Mouse (Mus musculus) midbrain, embryonic 13.5 days (tissue): ENCODE measurements around the gene D930007J09Rik. TPM values are rescaled to one million over a fixed set of nuclear protein-coding genes. Genes with fewer than 3 reads are reported as not detected.

ENCODE experiments used
- ATAC-seq: fragments of 200-750 bp; cut with Nextera tagmentation; 2 replicates; pipeline ENCODE4 v1.8.0; 2017; ENCODE audit warnings: mild to moderate bottlenecking, moderate TSS enrichment, moderate library complexity
- H3K27ac ChIP-seq: fragments of 300-500 bp; sonication (generic); 2 replicates; pipeline ENCODE4 v1.5.1; 2015; ENCODE audit warnings: inconsistent platforms, mild to moderate bottlenecking, moderate library complexity
- H3K27me3 ChIP-seq: fragments of 300-500 bp; sonication (generic); 2 replicates; pipeline ENCODE4 v1.6.1; 2015; ENCODE audit warnings: mild to moderate bottlenecking, inconsistent platforms
- H3K36me3 ChIP-seq: fragments of 300-500 bp; sonication (generic); 2 replicates; pipeline ENCODE4 v1.6.1; 2015; ENCODE audit warnings: mild to moderate bottlenecking, inconsistent platforms
- H3K4me1 ChIP-seq: fragments of 300-500 bp; sonication (generic); replicated peaks from 2 replicates; pipeline ENCODE4 v1.6.1; 2015; ENCODE audit warnings: inconsistent platforms
- H3K4me2 ChIP-seq: fragments of 300-500 bp; sonication (generic); replicated peaks from 2 replicates; pipeline ENCODE4 v1.6.1; 2015; ENCODE audit warnings: moderate library complexity, mild to moderate bottlenecking, inconsistent platforms
- H3K4me3 ChIP-seq: fragments of 300-500 bp; sonication (generic); replicated peaks from 2 replicates; pipeline ENCODE4 v1.5.1; 2015; ENCODE audit warnings: mild to moderate bottlenecking, inconsistent platforms
- H3K9ac ChIP-seq: fragments of 300-500 bp; sonication (generic); replicated peaks from 2 replicates; pipeline ENCODE4 v1.6.1; 2015; ENCODE audit warnings: mild to moderate bottlenecking, inconsistent platforms
- H3K9me3 ChIP-seq: fragments of 300-500 bp; sonication (generic); 2 replicates; pipeline ENCODE4 v1.6.1; 2016; ENCODE audit warnings: mild to moderate bottlenecking, inconsistent platforms
- WGBS: fragments of 180-500 bp; shearing (Covaris S2); methylation state at CpG from one replicate; pipeline ENCODE4 v1.1.7; 2015; 5-methylcytosine and 5-hydroxymethylcytosine counted together
- polyA plus RNA-seq: library from polyadenylated mRNA; unstranded; fragments of >200 nt; fragmentation: Nextera tagmentation; extraction: Ambion mirVana; gene quantifications from 2 replicates; pipeline ENCODE4 v1.2.1, GENCODE M21; 2015

Gene D930007J09Rik
- polyA plus RNA-seq, 1 experiment from 2014 or later: not detected

DNA sequence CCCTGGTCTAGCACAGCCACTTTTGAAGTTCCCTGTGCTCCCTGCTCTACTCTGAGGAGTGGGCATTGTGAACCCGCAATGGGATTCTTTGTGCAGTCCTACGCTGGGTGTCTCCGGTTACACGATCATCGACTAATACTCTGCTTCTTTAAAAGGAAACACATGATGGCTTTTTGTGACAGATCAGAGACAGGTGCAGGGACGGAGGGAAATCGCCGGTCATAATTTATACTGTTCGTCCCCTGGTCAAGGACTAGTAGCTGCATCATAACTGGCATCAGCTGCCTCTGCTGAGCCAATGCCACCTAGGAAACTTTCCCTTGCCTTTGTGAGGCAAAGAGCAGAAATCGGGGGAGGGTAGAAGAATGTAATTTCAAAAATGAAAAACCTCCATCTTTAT, 26.3 kb downstream of the D930007J09Rik start:
- Histone ChIP-seq H3K36me3 (no peaks in the 10 kb centered on the region), H3K9ac (no peak overlapping the region), H3K4me3 (no peak overlapping the region), H3K27ac (no peak overlapping the region), H3K27me3 (no peaks in the 10 kb centered on the region), H3K4me2 (no peak overlapping the region), H3K4me1 (no peaks in the 10 kb centered on the region), H3K9me3 (no peaks in the 10 kb centered on the region)
- 93% methylated on average over 10 of the region's 10 CpGs for WGBS
- no peak for ATAC-seq

DNA sequence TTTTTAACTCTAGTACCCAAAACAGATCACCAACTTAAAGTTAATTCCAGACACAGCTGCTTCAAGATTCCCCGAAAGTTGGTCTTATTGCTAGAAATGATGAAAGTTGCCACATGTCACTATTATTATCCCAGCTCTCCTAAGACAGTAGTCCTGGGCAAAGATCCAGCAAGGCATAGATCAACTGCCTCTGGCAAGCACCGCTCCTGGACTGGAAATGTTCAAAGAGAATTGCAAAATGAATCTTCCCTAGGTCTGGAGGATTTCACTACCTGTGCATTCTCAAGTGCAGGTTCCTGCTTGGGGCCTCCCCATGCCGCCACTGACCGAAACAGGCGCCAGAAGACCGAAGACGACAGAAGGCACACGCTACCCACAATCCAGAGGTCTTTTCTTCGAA, 26.8 kb downstream of the D930007J09Rik start:
- Histone ChIP-seq H3K9ac (no peak overlapping the region), H3K4me2 (no peak overlapping the region), H3K27ac (no peak overlapping the region), H3K4me1 (no peaks in the 10 kb centered on the region), H3K9me3 (no peaks in the 10 kb centered on the region), H3K36me3 (no peaks in the 10 kb centered on the region), H3K27me3 (no peaks in the 10 kb centered on the region), H3K4me3 (no peak overlapping the region)
- ATAC-seq: no peak
- 95% methylated on average over 9 of the region's 9 CpGs for WGBS

DNA sequence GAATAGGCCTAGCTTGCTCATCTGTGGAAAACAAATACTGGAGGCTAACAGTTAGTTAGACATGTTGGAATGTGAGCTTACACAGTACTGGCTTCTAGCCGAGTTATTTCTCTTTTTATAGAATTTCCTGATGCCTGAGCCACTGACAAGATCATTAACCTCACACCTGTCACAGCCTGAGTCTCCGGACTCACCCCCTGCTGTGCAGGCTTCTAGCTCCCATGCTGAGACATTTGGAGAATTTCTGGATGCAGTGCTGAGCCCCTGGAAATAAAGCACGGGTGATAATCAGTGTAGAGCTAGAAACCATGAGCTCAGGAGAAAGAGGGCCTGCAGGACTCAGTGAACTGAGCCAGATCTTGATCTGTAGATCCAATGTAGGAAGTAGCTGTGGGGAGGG, 32.7 kb downstream of the D930007J09Rik start:
- 14% methylated on average over 3 of the region's 3 CpGs for WGBS
- Histone ChIP-seq H3K27me3 (no peaks in the 10 kb centered on the region), H3K4me2 (no peak overlapping the region), H3K4me3 (no peak overlapping the region), H3K9ac (no peak overlapping the region), H3K27ac (no peak overlapping the region), H3K4me1 (no peaks in the 10 kb centered on the region), H3K9me3 (no peaks in the 10 kb centered on the region), H3K36me3 (no peaks in the 10 kb centered on the region)
- ATAC-seq: no peak

DNA sequence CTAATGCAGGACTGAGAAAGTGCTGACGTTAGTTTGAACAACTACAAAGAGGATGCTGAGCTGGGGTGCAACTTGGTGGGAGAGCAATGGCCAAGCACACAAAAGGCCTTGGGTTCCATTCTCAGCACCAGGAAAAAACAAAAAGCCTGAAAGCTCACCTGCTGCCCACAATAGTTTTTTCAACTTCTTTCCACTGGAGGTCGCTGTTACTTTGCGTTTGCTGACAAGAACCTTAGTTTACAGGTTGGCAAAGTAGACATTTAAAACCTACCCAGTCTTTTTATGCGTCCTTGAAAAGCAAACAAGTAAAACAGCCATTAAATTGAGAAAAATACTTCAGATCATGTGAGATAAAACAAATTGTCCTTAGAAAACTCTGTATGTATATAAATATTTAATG, 34.5 kb downstream of the D930007J09Rik start:
- Histone ChIP-seq H3K36me3 (no peaks in the 10 kb centered on the region), H3K4me2 (no peak overlapping the region), H3K27me3 (no peaks in the 10 kb centered on the region), H3K9me3 (no peaks in the 10 kb centered on the region), H3K27ac (no peak overlapping the region), H3K9ac (no peak overlapping the region), H3K4me3 (no peak overlapping the region), H3K4me1 (no peaks in the 10 kb centered on the region)
- ATAC-seq: no peak
- 9% methylated on average over 4 of the region's 4 CpGs for WGBS

DNA sequence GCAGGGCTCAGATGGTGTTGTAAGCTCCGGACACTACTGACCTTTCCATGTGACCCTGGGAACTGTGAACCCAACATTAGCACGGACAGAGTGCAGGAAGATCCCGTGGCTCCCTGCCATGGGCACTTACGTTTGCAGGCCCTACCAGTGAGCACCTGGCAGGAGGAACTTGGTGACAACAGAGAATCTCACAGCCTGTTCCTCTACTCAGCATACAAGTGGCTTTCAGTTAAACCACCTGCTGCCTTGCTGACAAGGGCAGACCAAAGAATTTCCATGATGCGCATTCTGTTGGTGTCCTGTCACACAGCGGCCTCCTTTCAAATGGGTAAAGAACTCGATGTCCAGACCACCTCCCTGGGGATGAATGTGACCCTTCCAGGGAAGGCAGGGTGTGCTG, 38.2 kb downstream of the D930007J09Rik start:
- 29% methylated on average over 7 of the region's 7 CpGs for WGBS
- H3K4me3 ChIP-seq: no peak overlapping the region
- H3K36me3 ChIP-seq: no peaks in the 10 kb centered on the region
- H3K9me3 ChIP-seq: no peaks in the 10 kb centered on the region
- H3K27me3 ChIP-seq: no peaks in the 10 kb centered on the region
- no peak overlapping the region for H3K27ac ChIP-seq
- H3K9ac ChIP-seq: no peak overlapping the region
- no peaks in the 10 kb centered on the region for H3K4me1 ChIP-seq
- ATAC-seq: no peak
- H3K4me2 ChIP-seq: no peak overlapping the region

DNA sequence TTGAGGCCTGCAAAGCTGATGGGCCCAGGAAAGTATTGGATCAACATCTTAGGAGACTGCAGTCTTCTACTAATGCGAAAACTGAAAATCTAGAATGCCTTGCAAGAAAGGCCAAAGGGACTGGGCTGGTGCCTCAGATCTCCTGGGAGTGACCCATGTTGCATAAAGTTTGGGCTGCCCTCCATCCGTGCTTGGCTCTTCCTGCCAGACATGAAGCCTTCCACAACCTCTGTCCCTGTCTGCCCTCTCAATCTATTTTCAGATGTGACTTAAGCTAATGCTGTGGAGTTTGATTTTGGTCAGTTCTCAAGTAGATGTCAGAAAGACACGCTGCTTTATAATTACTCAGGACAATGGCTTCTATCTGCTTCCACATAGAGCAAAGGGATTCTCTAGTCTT, 39.5 kb downstream of the D930007J09Rik start:
- H3K36me3 ChIP-seq: no peaks in the 10 kb centered on the region
- no peak for ATAC-seq
- no peak overlapping the region for H3K27ac ChIP-seq
- H3K27me3 ChIP-seq: no peaks in the 10 kb centered on the region
- H3K4me2 ChIP-seq: no peak overlapping the region
- peaks cover 6% of the 10 kb centered on the region for H3K4me1 ChIP-seq
- no peaks in the 10 kb centered on the region for H3K9me3 ChIP-seq
- no peak overlapping the region for H3K9ac ChIP-seq
- no peak overlapping the region for H3K4me3 ChIP-seq
- WGBS: 90% methylated on average over 3 of the region's 3 CpGs

DNA sequence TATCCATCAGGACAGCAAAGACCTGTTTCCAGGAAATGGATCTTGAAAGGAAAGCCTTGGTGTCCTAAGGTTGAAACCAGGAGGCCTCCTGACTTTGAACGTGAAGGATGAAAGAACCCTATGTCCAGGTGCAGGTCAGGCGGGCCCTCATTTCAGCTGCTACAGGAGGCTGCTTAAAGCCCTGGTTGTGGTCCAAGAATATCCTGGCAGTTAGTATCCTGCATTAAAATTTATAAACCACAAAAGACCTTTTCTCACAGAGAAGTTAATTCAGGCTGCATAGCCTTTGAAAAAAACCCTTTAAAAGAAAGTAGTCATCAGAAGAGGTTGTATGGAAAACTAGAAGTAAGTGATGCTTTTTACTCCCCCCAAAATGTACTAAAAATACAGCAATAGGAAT, 41.9 kb downstream of the D930007J09Rik start:
- no peak for ATAC-seq
- Histone ChIP-seq H3K4me2 (no peak overlapping the region), H3K4me3 (no peak overlapping the region), H3K4me1 (peaks cover 6% of the 10 kb centered on the region), H3K27ac (no peak overlapping the region), H3K27me3 (no peaks in the 10 kb centered on the region), H3K9ac (no peak overlapping the region), H3K36me3 (no peaks in the 10 kb centered on the region), H3K9me3 (no peaks in the 10 kb centered on the region)
- WGBS: 95% methylated on average over 2 of the region's 2 CpGs

DNA sequence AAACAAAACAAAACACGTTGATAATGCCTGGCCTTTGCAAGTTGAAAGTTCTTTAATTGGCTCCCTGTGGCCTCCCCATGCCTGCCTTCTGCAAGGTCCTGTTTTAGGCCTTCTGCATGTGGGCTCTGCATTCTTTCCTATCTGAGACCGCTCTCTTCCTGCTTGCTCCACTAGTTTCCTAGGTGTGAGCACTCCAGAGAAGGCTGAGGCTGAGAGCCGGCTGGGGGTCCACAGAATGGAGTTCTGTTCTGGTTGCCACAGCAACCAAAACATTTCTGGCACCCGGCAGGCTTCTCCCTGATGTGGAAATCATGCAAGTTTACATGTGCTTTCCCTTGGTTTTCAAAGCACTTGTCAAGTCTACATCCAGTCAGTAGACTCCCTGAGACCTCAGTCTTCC, 43.6 kb downstream of the D930007J09Rik start:
- Histone ChIP-seq H3K9ac (no peak overlapping the region), H3K27me3 (no peaks in the 10 kb centered on the region), H3K4me2 (no peak overlapping the region), H3K27ac (no peak overlapping the region), H3K4me3 (no peak overlapping the region), H3K9me3 (no peaks in the 10 kb centered on the region), H3K36me3 (no peaks in the 10 kb centered on the region), H3K4me1 (peaks cover 6% of the 10 kb centered on the region)
- no peak for ATAC-seq
- 6% methylated on average over 4 of the region's 4 CpGs for WGBS

Other genes with a start within 250 kb of the D930007J09Rik start
- gene Mylk4, start 18.9 kb downstream of the D930007J09Rik start, polyA plus RNA-seq: 0.04 and 0.10 TPM in 2 replicates
- gene Wrnip1, start 811 bp downstream of the D930007J09Rik start, polyA plus RNA-seq: 20.9 and 28.1 TPM in 2 replicates
- 2.6 and 3.5 TPM in 2 replicates for gene Serpinb1a, start 48.3 kb upstream of the D930007J09Rik start, polyA plus RNA-seq
- not detected in 2 replicates for gene Serpinb1c, start 95.4 kb upstream of the D930007J09Rik start, polyA plus RNA-seq
- gene Serpinb6b, start 162.4 kb upstream of the D930007J09Rik start, polyA plus RNA-seq: 0.61 and 0.86 TPM in 2 replicates
- 0.89 and 0.90 TPM in 2 replicates for gene Serpinb9, start 200.4 kb upstream of the D930007J09Rik start, polyA plus RNA-seq
- 0.23 and 0.32 TPM in 2 replicates for gene Serpinb9b, start 224.6 kb upstream of the D930007J09Rik start, polyA plus RNA-seq